Mouse (Mus musculus) kidney, adult 18-20 months (tissue): ENCODE measurements around the gene Tank.
A peak's percentile ranks its signal among the peaks of the same experiment; 100 is the strongest.

Experiments
- DNase-seq: peaks from one replicate; pipeline ENCODE4 v3.0.0; 2021

The Tank gene

GRCm38 (mm10) chr2:61578433-61578832 lies at the start of gene Tank:
Gene Tank (plus strand): TSS chr2:61578585.
- no peak for DNase-seq

GRCm38 (mm10) chr2:61532326-61532725 lies 46.1 kb upstream of the Tank start:
- DNase-seq: no peak

- DNase-seq: peak; percentile 10
Measured at GRCm38 (mm10) chr2:61533131-61533530, 45.3 kb upstream of the Tank start.

- no peak for DNase-seq
Measured at GRCm38 (mm10) chr2:61536901-61537300, 41.5 kb upstream of the Tank start.

- no peak for DNase-seq
Measured at GRCm38 (mm10) chr2:61539378-61539777, 39.0 kb upstream of the Tank start.

GRCm38 (mm10) chr2:61542426-61542825 lies 36.0 kb upstream of the Tank start:
- DNase-seq: no peak

- no peak for DNase-seq
Measured at GRCm38 (mm10) chr2:61545666-61546065, 32.7 kb upstream of the Tank start.

GRCm38 (mm10) chr2:61548021-61548420 lies 30.4 kb upstream of the Tank start:
- DNase-seq: no peak

- DNase-seq: no peak
Measured at GRCm38 (mm10) chr2:61551680-61552079, 26.7 kb upstream of the Tank start.

GRCm38 (mm10) chr2:61555367-61555766 lies 23.0 kb upstream of the Tank start:
- no peak for DNase-seq

- DNase-seq: no peak
Measured at GRCm38 (mm10) chr2:61555825-61556224, 22.6 kb upstream of the Tank start.

GRCm38 (mm10) chr2:61556639-61557038 lies 21.7 kb upstream of the Tank start:
- no peak for DNase-seq

- DNase-seq: no peak
Measured at GRCm38 (mm10) chr2:61557848-61558471, 20.4 kb upstream of the Tank start.

- no peak for DNase-seq
Measured at GRCm38 (mm10) chr2:61561058-61561457, 17.3 kb upstream of the Tank start.

GRCm38 (mm10) chr2:61563202-61563601 lies 15.2 kb upstream of the Tank start:
- no peak for DNase-seq

GRCm38 (mm10) chr2:61567045-61567783 lies 11.2 kb upstream of the Tank start:
- DNase-seq: no peak

- no peak for DNase-seq
Measured at GRCm38 (mm10) chr2:61569181-61569580, 9.2 kb upstream of the Tank start.

GRCm38 (mm10) chr2:61571343-61571955 lies 6.9 kb upstream of the Tank start:
- no peak for DNase-seq

GRCm38 (mm10) chr2:61576497-61576896 lies 1.9 kb upstream of the Tank start:
- DNase-seq: no peak

GRCm38 (mm10) chr2:61576928-61577695 lies 1.3 kb upstream of the Tank start:
- DNase-seq: no peak

GRCm38 (mm10) chr2:61577696-61578062 lies 706 bp upstream of the Tank start:
- DNase-seq: no peak

- DNase-seq: no peak
Measured at GRCm38 (mm10) chr2:61579501-61579990, 1.2 kb downstream of the Tank start.

- no peak for DNase-seq
Measured at GRCm38 (mm10) chr2:61580091-61580490, 1.7 kb downstream of the Tank start.
